Mouse (Mus musculus) cerebellum, adult 2 months (tissue): ENCODE measurements at regions not wholly inside any gene's neighbourhood (a gene's known extent, or its start where the extent isn't known, plus 50 kb on each side); places are given as distances from the start of the nearest gene placed in this dataset.
A peak's percentile ranks its signal among the peaks of the same experiment; 100 is the strongest.

Experiments used
- DNase-seq, 2 experiments: peaks; one replicate each; pipeline ENCODE4 v3.0.0; 2021
- H3K27ac ChIP-seq: fragments of 200-500 bp; 2 replicates; pipeline ENCODE4 v1.5.1; 2012; ENCODE audit warnings: low read length, control low read depth, inconsistent platforms; ENCODE audit not compliant: insufficient read depth
- H3K27me3 ChIP-seq: fragments of 200-500 bp; 2 replicates; pipeline ENCODE4 v1.6.1; 2012; ENCODE audit warnings: inconsistent platforms, mild to moderate bottlenecking, low read length, moderate library complexity; ENCODE audit not compliant: control insufficient read depth, insufficient read depth
- H3K4me1 ChIP-seq: fragments of 200-500 bp; 2 replicates; pipeline ENCODE4 v1.6.1; 2011; ENCODE audit warnings: low read length; ENCODE audit not compliant: control insufficient read depth, insufficient read depth
- H3K4me3 ChIP-seq: fragments of 200-500 bp; replicated peaks from 2 replicates; pipeline ENCODE3; 2011; ENCODE audit warnings: mild to moderate bottlenecking, low read depth, low read length, control low read depth; ENCODE audit not compliant: insufficient read depth
- CTCF ChIP-seq: fragments of 200-500 bp; IDR thresholded peaks from 2 replicates; pipeline ENCODE4 v1.5.1; 2011; ENCODE audit warnings: low read depth, mild to moderate bottlenecking, control low read depth, low read length, moderate library complexity, borderline replicate concordance; ENCODE audit not compliant: insufficient read depth
- POLR2A ChIP-seq: fragments of 200-500 bp; IDR thresholded peaks from 2 replicates; pipeline ENCODE4 v1.6.1; 2011; ENCODE audit warnings: low read length, control low read depth, borderline replicate concordance; ENCODE audit not compliant: insufficient read depth
- WGBS: fragments of 180-500 bp; shearing (Covaris S2); methylation state at CpG from one replicate; pipeline ENCODE4 v1.1.7; 2018; 5-methylcytosine and 5-hydroxymethylcytosine counted together

DNA sequence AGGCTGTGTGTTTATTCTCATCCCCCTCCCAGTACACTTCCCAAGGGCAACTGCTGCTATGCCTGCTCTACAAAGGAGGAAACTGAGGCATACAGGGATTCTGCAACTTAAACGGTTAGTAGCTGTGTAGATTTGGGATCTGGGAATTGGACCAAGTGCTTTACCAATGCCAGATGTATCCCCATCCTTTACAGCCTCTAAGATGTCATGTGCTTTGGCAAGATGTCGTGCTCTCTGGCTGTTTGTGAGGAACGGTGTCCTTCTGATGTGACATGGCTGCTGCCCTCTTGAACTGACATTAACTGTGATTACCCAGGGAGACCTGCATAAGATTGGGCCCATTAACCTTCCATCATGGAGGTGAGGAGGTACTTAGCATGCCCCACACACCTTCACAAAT is 187.1 kb downstream of the Shq1 start:
- WGBS, result 76% methylated on average over 3 of the region's 3 CpGs
- DNase-seq, result no peak
- H3K4me3 ChIP-seq, result no peak overlapping the region
- H3K27ac ChIP-seq, result no peak overlapping the region
- no peaks in the 10 kb centered on the region for H3K4me1 ChIP-seq
- no peaks in the 10 kb centered on the region for H3K27me3 ChIP-seq
- TF ChIP-seq CTCF (no peak), POLR2A (no peak)

DNA sequence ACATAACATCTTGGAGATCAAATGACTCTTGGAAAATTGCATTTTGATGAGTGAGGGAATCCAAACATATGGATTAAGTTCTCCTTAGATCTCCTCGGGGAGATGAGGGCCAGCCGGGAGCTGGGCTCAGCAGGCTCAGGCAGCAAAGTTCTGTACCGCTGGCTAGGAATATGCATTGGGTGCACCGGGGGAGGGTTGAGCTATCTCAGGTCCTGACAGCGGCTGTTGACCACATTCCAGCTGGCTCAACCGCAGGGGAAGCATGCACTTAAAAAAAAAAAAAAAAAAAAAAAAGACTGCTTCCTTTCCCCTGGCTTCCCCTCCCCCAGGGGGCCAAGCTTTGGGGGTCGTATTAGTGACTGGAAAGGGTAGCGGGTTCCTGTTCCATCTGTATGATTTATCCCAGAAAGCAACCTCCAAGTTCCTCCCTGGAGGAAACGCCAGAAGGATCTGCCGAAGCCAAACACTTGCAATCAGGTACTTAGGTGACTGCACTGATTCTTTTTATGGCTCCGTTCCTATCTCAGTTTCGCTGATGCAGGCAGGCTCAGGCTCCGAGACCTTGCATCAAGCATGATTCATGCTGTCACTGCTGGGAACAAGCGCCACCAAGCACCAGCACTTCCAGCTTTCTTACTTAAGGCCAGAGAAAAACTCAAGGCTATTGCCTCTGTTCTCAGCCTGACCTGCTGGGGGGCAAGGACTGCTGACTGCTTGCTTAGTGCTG is 187.7 kb downstream of the Shq1 start:
- no peak overlapping the region for H3K27ac ChIP-seq
- DNase-seq, result no peak
- no peaks in the 10 kb centered on the region for H3K4me1 ChIP-seq
- H3K4me3 ChIP-seq, result no peak overlapping the region
- TF ChIP-seq CTCF (no peak), POLR2A (no peak)
- WGBS, result 15% methylated on average over 14 of the region's 14 CpGs
- H3K27me3 ChIP-seq, result no peaks in the 10 kb centered on the region

GRCm38 (mm10) chr6:100482572-100482971 is 188.4 kb downstream of the Shq1 start:
- Histone ChIP-seq H3K4me3 (no peak overlapping the region), H3K27ac (no peak overlapping the region), H3K27me3 (no peaks in the 10 kb centered on the region), H3K4me1 (no peaks in the 10 kb centered on the region)
- TF ChIP-seq POLR2A (no peak), CTCF (no peak)
- WGBS, result 66% methylated on average over 7 of the region's 7 CpGs
- no peak for DNase-seq

DNA sequence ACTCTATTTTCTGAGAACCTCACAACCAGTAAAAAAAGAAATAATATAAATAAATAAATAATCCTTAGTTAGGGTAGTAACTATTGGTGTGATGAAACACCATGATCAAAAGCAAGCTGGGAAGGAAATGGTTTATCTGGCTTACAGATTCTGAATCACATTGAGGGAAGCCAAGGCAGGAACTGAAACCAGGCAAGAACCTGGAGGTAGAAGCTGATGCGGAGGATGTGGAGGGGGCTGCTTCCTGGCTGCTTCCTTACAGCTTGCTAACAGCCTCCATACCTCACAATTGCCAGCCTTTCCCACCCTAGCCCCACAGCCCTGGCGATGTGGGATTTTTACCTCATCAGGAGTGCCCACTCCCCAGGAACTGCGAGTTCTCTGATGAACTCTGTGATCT is 190.4 kb downstream of the Shq1 start:
- Histone ChIP-seq H3K4me1 (no peaks in the 10 kb centered on the region; the same call in none of the 2 replicates), H3K27ac (no peak overlapping the region), H3K4me3 (no peak overlapping the region), H3K27me3 (no peaks in the 10 kb centered on the region)
- TF ChIP-seq POLR2A, result no peak
- no peak for TF ChIP-seq CTCF
- no peak for DNase-seq
- WGBS, result 96% methylated on average over 3 of the region's 3 CpGs

- TF ChIP-seq POLR2A (no peak), CTCF (no peak)
- Histone ChIP-seq H3K27me3 (no peaks in the 10 kb centered on the region), H3K4me3 (no peak overlapping the region), H3K27ac (no peak overlapping the region), H3K4me1 (peaks cover 6% of the 10 kb centered on the region)
- DNase-seq, result peak in 1 of 2 experiments; percentile 22
- WGBS, result 25% methylated on average over 6 of the region's 6 CpGs
Observed at GRCm38 (mm10) chr6:100479881-100480280, 191.1 kb downstream of the Shq1 start.

DNA sequence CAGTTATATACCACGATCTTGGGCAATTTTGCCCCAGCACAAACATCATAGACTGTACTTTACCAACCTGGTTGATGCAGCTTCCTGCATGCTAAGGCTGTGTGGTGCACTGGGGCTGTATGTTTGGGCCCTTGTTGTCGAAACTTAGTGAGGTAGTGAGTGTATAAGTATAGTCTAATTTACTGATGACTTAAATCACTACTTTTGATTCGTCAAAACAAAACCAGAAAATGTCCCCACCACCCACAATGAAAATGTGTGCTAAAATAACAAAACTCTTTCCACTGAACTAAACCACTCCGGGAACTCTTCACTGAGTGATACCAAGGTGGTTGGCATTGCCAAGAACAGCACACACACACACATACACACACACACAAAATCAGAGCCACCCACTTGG is 191.5 kb downstream of the Shq1 start:
- no peak overlapping the region for H3K4me3 ChIP-seq
- DNase-seq, result no peak
- no peak overlapping the region for H3K27ac ChIP-seq
- TF ChIP-seq CTCF, result no peak
- TF ChIP-seq POLR2A, result no peak
- no peaks in the 10 kb centered on the region for H3K27me3 ChIP-seq
- WGBS, result 92% methylated on average over 4 of the region's 4 CpGs
- H3K4me1 ChIP-seq, result peaks cover 6% of the 10 kb centered on the region

DNA sequence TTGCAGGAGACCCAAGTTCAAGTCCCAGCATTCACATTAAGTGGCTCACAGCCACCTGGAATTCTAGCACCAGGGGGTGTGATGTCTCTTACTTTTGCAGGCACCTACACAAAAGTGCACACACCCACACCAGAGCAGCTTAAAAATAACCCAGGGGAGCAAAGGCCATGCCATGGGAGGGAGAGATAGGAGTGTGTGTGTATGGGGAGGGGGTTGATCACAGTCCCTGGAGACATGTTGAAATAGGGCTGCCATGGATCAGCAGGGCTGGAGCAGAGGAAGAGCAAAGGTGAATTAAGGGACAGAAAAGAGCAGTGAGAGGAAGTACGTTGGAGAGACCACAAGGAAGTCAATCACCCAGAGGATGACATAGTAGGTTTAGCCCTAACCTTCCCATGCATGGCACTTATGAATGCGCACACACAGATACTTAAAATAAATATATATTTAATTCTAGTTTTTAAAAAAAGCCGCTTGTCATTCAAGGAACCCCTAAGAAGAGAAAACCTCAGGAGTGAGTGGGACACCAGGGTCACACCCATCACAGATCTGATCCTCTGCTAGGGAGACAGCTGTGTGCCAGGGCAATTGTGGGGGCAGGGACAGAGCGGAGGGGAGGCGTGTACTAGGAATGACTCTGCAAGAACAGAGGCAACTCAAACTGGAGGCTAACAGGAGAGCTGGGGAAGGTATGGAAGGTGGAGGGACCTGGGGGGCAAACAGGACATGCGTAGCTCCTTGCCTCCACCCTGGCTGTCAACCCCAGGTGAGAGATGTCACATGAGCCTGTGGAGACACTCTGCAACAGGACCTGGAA is 189.5 kb upstream of the Rybp start:
- DNase-seq, result no peak
- no peak overlapping the region for H3K4me3 ChIP-seq
- 98% methylated on average over 6 of the region's 6 CpGs for WGBS
- H3K27ac ChIP-seq, result no peak overlapping the region
- peaks cover 6% of the 10 kb centered on the region for H3K4me1 ChIP-seq
- TF ChIP-seq POLR2A (no peak), CTCF (no peak)
- peaks cover 2% of the 10 kb centered on the region; the same call in 1 of the 2 replicates for H3K27me3 ChIP-seq
